Mouse (Mus musculus) stomach, postnatal 0 days (tissue): ENCODE measurements at regions not wholly inside any gene's neighbourhood (a gene's known extent, or its start where the extent isn't known, plus 50 kb on each side); places are given as distances from the start of the nearest gene placed in this dataset.

Experiments used
- CTCF ChIP-seq: IDR thresholded peaks from 2 replicates; pipeline ENCODE4 v1.5.1; 2016; ENCODE audit warnings: antibody characterized with exemption, low read depth, mild to moderate bottlenecking, moderate library complexity
- EP300 ChIP-seq: optimal IDR thresholded peaks from 2 replicates; pipeline ENCODE3; 2016; ENCODE audit warnings: antibody characterized with exemption

GRCm38 (mm10) chr9:87310150-87310549 lies 54.8 kb upstream of the Cep162 start:
- TF ChIP-seq CTCF (no peak), EP300 (no peak)
